Mouse (Mus musculus): ENCODE measurements at regions not wholly inside any gene's neighbourhood (a gene's known extent, or its start where the extent isn't known, plus 50 kb on each side); places are given as distances from the start of the nearest gene placed in this dataset.

- no peaks in the 10 kb centered on the region for H3K4me1 ChIP-seq (ENCODE audit: control insufficient read depth)
- TF ChIP-seq TAL1 (IDR thresholded peaks at IDR 0.05; ENCODE audit: low read length) (no peak), GATA1 (IDR thresholded peaks at IDR 0.05; ENCODE audit: low read length) (no peak)
- H3K9me3 ChIP-seq (ENCODE audit: control insufficient read depth, low read length) = no peaks in the 10 kb centered on the region; the same call in 1 of the 2 replicates
- H3K36me3 ChIP-seq (ENCODE audit: control insufficient read depth) = no peaks in the 10 kb centered on the region
- no peaks in the 10 kb centered on the region for H3K27me3 ChIP-seq (ENCODE audit: control insufficient read depth)
- H3K4me3 ChIP-seq (replicated peaks) = no peak overlapping the region
These were observed 298.8 kb upstream of the Dab2 start for GRCm38 (mm10) chr15:6000816-6001215.

DNA sequence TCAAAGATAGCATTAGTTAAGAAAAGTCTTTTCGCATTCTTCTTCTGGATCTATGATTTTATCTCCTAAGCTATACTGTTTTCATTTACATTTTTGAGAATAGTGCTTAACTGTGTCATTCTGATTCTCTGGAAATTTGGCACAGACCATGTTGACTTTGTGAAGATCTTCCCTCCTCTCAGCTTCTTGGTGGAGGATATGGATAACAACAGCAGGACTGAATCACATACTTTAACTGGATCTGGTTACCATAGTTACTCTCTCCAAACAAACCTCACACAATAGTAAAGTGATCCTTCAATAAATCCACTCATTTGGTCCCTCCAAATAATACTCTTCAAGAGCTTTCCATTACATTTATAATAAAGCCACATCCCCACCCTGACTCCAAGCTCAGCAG, 298.2 kb upstream of the Dab2 start:
- TF ChIP-seq GATA1 (IDR thresholded peaks at IDR 0.05; ENCODE audit: low read length) (no peak), TAL1 (IDR thresholded peaks at IDR 0.05; ENCODE audit: low read length) (no peak)
- Histone ChIP-seq H3K27me3 (ENCODE audit: control insufficient read depth) (no peaks in the 10 kb centered on the region), H3K36me3 (ENCODE audit: control insufficient read depth) (no peaks in the 10 kb centered on the region), H3K4me1 (ENCODE audit: control insufficient read depth) (no peaks in the 10 kb centered on the region), H3K9me3 (ENCODE audit: control insufficient read depth, low read length) (no peaks in the 10 kb centered on the region; the same call in 1 of the 2 replicates), H3K4me3 (replicated peaks) (no peak overlapping the region)

GRCm38 (mm10) chr15:6014982-6015381, 284.6 kb upstream of the Dab2 start:
- TF ChIP-seq GATA1 (IDR thresholded peaks at IDR 0.05; ENCODE audit: low read length) = no peak
- TF ChIP-seq TAL1 (IDR thresholded peaks at IDR 0.05; ENCODE audit: low read length) = no peak
- Histone ChIP-seq H3K9me3 (ENCODE audit: control insufficient read depth, low read length) (no peaks in the 10 kb centered on the region), H3K4me3 (replicated peaks) (no peak overlapping the region), H3K27me3 (ENCODE audit: control insufficient read depth) (no peaks in the 10 kb centered on the region), H3K36me3 (ENCODE audit: control insufficient read depth) (no peaks in the 10 kb centered on the region), H3K4me1 (ENCODE audit: control insufficient read depth) (no peaks in the 10 kb centered on the region)

GRCm38 (mm10) chr15:6016637-6017049, 282.9 kb upstream of the Dab2 start:
- H3K9me3 ChIP-seq (ENCODE audit: control insufficient read depth, low read length) = no peaks in the 10 kb centered on the region
- TF ChIP-seq GATA1 (IDR thresholded peaks at IDR 0.05; ENCODE audit: low read length) = no peak
- no peak for TF ChIP-seq TAL1 (IDR thresholded peaks at IDR 0.05; ENCODE audit: low read length)
- no peaks in the 10 kb centered on the region for H3K27me3 ChIP-seq (ENCODE audit: control insufficient read depth)
- H3K4me1 ChIP-seq (ENCODE audit: control insufficient read depth) = no peaks in the 10 kb centered on the region
- H3K36me3 ChIP-seq (ENCODE audit: control insufficient read depth) = no peaks in the 10 kb centered on the region
- no peak overlapping the region for H3K4me3 ChIP-seq (replicated peaks)

GRCm38 (mm10) chr15:6025543-6025942, 274.0 kb upstream of the Dab2 start:
- H3K4me3 ChIP-seq (replicated peaks) = no peak overlapping the region

GRCm38 (mm10) chr15:6029214-6029613, 270.4 kb upstream of the Dab2 start:
- TF ChIP-seq GATA1 (IDR thresholded peaks at IDR 0.05; ENCODE audit: low read length) = no peak
- TF ChIP-seq TAL1 (IDR thresholded peaks at IDR 0.05; ENCODE audit: low read length) = no peak
- Histone ChIP-seq H3K4me1 (ENCODE audit: control insufficient read depth) (no peaks in the 10 kb centered on the region), H3K4me3 (replicated peaks) (no peak overlapping the region), H3K9me3 (ENCODE audit: control insufficient read depth, low read length) (no peaks in the 10 kb centered on the region), H3K27me3 (ENCODE audit: control insufficient read depth) (no peaks in the 10 kb centered on the region), H3K36me3 (ENCODE audit: control insufficient read depth) (no peaks in the 10 kb centered on the region)

More at GRCm38 (mm10) chr15:6025543-6025942, 274.0 kb upstream of the Dab2 start:
- Histone ChIP-seq H3K27me3 (ENCODE audit: control insufficient read depth) (no peaks in the 10 kb centered on the region), H3K9me3 (ENCODE audit: control insufficient read depth, low read length) (no peaks in the 10 kb centered on the region), H3K4me1 (ENCODE audit: control insufficient read depth) (no peaks in the 10 kb centered on the region), H3K36me3 (ENCODE audit: control insufficient read depth) (no peaks in the 10 kb centered on the region)
- TF ChIP-seq GATA1 (IDR thresholded peaks at IDR 0.05; ENCODE audit: low read length) = no peak
- TF ChIP-seq TAL1 (IDR thresholded peaks at IDR 0.05; ENCODE audit: low read length) = no peak

GRCm38 (mm10) chr15:6030396-6030795, 269.2 kb upstream of the Dab2 start:
- no peaks in the 10 kb centered on the region for H3K9me3 ChIP-seq (ENCODE audit: control insufficient read depth, low read length)

DNA sequence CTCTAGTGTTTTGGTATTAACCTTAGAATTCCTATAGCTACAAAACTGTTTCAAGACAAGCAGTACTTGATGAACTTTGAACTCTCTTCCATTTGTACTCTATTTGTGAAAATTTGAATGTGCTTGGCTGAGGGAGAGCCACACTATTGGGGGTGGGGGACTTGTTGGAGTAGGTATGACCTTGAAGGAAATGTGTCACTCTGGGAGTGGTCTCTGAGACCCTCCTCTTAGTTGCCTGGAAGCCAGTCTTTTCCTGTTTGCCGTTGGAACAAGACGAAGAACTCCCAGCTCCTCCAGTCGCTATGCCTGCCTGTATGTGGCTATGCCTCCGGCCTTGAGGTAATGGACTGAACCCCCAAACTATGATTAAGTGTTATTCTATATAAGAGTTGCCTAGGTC, 265.4 kb upstream of the Dab2 start:
- Histone ChIP-seq H3K27me3 (ENCODE audit: control insufficient read depth) (no peaks in the 10 kb centered on the region), H3K9me3 (ENCODE audit: control insufficient read depth, low read length) (no peaks in the 10 kb centered on the region), H3K4me3 (replicated peaks) (no peak overlapping the region), H3K4me1 (ENCODE audit: control insufficient read depth) (no peaks in the 10 kb centered on the region), H3K36me3 (ENCODE audit: control insufficient read depth) (no peaks in the 10 kb centered on the region)
- TF ChIP-seq TAL1 (IDR thresholded peaks at IDR 0.05; ENCODE audit: low read length) (no peak), GATA1 (IDR thresholded peaks at IDR 0.05; ENCODE audit: low read length) (no peak)

More at GRCm38 (mm10) chr15:6030396-6030795, 269.2 kb upstream of the Dab2 start:
- H3K27me3 ChIP-seq (ENCODE audit: control insufficient read depth) = no peaks in the 10 kb centered on the region
- H3K36me3 ChIP-seq (ENCODE audit: control insufficient read depth) = no peaks in the 10 kb centered on the region
- TF ChIP-seq TAL1 (IDR thresholded peaks at IDR 0.05; ENCODE audit: low read length) = no peak
- no peak overlapping the region for H3K4me3 ChIP-seq (replicated peaks)
- no peaks in the 10 kb centered on the region for H3K4me1 ChIP-seq (ENCODE audit: control insufficient read depth)

DNA sequence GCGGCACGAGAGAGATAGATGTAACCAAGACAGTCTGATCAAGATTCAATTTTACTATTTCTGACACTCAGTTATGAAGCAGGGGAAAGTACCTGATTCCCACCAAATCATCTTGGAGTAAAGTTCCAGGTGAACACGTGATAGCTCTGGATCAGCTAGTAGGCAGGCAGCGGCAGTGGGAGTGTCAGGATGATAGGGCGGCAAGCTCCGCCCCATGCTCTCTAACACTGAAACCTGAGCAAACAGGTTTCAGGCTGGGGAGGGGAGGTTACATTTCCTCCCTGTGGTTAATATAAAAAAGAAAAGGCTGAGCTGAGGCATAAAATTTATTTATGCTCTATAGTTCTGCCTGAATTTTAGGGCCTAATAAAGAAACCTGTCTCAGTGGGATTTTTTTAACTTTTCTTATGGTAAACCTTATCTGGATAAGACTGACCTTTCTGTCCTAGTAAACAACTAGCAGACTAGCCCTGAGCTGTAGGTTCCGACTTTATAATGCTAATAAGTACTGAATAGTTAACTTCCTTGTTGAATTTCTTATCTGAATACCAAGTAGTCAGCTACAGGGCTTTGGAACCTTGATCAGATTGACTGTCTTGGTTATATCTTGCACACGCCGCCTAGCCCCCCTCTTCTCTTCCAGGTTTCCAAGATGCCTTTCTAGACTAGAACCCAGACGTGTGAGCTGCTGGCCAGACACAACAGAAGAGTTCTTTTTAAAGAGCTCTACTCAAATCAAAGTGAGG, 254.9 kb upstream of the Dab2 start:
- TF ChIP-seq TAL1 (IDR thresholded peaks at IDR 0.05; ENCODE audit: low read length) = no peak
- TF ChIP-seq GATA1 (IDR thresholded peaks at IDR 0.05; ENCODE audit: low read length) = no peak
- Histone ChIP-seq H3K36me3 (ENCODE audit: control insufficient read depth) (no peaks in the 10 kb centered on the region), H3K4me3 (replicated peaks) (no peak overlapping the region)

More for the DNA sequence above, 254.9 kb upstream of the Dab2 start:
- H3K27me3 ChIP-seq (ENCODE audit: control insufficient read depth) = peaks cover 3% of the 10 kb centered on the region; the same call in 1 of the 2 replicates
- no peaks in the 10 kb centered on the region for H3K9me3 ChIP-seq (ENCODE audit: control insufficient read depth, low read length)
- peaks cover 16% of the 10 kb centered on the region for H3K4me1 ChIP-seq (ENCODE audit: control insufficient read depth)
